Mouse (Mus musculus) testis, adult 10 weeks (tissue): ENCODE data around the gene Ctnna2. TPM values are rescaled to one million over a fixed set of nuclear protein-coding genes. Genes with fewer than 3 reads are reported as not detected.

Source experiments
- polyA plus RNA-seq: library from polyadenylated mRNA; stranded (reverse); fragments of 350-450 nt; fragmentation: Illumina TruSeq; extraction: RNeasy Lipid Tissue Mini Kit (QIAGEN cat#74804); gene quantifications from one replicate; pipeline ENCODE4 v1.2.3, GENCODE M21; 2014; ENCODE audit warnings: low read depth, low replicate concordance

The Ctnna2 gene
- polyA plus RNA-seq = 18.5 TPM

DNA sequence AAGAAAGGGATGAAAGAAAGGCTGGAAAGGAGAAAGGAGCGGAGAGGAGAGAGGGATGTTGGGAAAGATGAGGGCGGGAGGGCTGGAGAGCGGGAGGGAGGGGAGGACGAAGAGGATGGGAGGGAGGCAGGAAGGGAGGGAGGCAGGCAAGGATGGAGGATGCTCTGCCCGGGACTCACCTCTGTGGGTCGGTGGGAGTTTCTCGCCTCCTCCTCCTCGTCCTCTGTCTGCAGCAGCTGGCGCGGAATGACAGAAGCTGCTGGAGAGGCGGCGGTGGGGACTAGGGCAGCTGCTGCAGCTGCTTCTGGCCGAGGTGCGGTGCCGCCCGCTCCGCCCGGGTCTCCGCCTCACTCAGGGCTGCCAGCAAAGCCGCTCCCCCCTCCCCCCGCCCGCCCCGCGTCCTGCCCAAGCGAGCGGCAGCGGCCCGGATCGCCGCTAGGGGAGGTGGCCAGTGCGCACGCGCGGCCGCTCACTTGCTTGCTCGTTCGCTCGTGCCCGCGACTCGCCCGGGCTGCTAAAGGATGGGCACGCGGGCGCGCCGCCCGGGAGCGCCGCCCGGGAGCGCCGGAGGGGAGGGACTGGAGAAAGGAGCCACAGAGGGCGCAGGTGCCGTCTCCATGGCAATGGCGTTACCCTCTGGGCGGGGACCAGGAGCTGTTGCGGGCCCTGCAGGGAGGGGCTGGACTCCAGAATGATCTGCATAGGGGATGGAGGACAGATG, at the start of gene Ctnna2:
TSS of gene Ctnna2 (minus strand) at position 459 of the 721 bp plus-strand sequence.

GRCm38 (mm10) chr6:77242601-77243406, 736.7 kb downstream of the Ctnna2 start, which contains the start of gene Lrrtm1:
Gene Lrrtm1, plus strand, starts transcription at chr6:77242689.

